Mouse (Mus musculus) hindbrain, embryonic 13.5 days (tissue): ENCODE data around the gene Trim67. TPM values are rescaled to one million over a fixed set of nuclear protein-coding genes. Genes with fewer than 3 reads are reported as not detected.
A peak's percentile ranks its signal among the peaks of the same experiment; 100 is the strongest.

Experiments used
- ATAC-seq: fragments of 200-750 bp; cut with Nextera tagmentation; 2 replicates; pipeline ENCODE4 v1.8.0; 2017; ENCODE audit warnings: moderate TSS enrichment; ENCODE audit not compliant: low FRiP score
- H3K27ac ChIP-seq: fragments of 300-500 bp; sonication (generic); 2 replicates; pipeline ENCODE4 v1.5.1; 2015; ENCODE audit warnings: inconsistent platforms, mild to moderate bottlenecking, moderate library complexity
- H3K27me3 ChIP-seq: fragments of 300-500 bp; sonication (generic); 2 replicates; pipeline ENCODE4 v1.6.1; 2015; ENCODE audit warnings: mild to moderate bottlenecking, inconsistent platforms
- H3K36me3 ChIP-seq: fragments of 300-500 bp; sonication (generic); 2 replicates; pipeline ENCODE4 v1.6.1; 2015; ENCODE audit warnings: mild to moderate bottlenecking, inconsistent platforms
- H3K4me1 ChIP-seq: fragments of 300-500 bp; sonication (generic); replicated peaks from 2 replicates; pipeline ENCODE4 v1.6.1; 2015; ENCODE audit warnings: inconsistent platforms
- H3K4me2 ChIP-seq: fragments of 300-500 bp; sonication (generic); 2 replicates; pipeline ENCODE4 v1.6.1; 2015; ENCODE audit warnings: inconsistent platforms, mild to moderate bottlenecking, moderate library complexity
- H3K4me3 ChIP-seq: fragments of 300-500 bp; sonication (generic); 2 replicates; pipeline ENCODE4 v1.5.1; 2015; ENCODE audit warnings: mild to moderate bottlenecking, inconsistent platforms
- H3K9ac ChIP-seq: fragments of 300-500 bp; sonication (generic); 2 replicates; pipeline ENCODE4 v1.6.1; 2015; ENCODE audit warnings: mild to moderate bottlenecking, inconsistent platforms
- H3K9me3 ChIP-seq: fragments of 300-500 bp; sonication (generic); 2 replicates; pipeline ENCODE4 v1.6.1; 2016; ENCODE audit warnings: inconsistent platforms
- WGBS: fragments of 180-500 bp; shearing (Covaris S2); methylation state at CpG from one replicate; pipeline ENCODE4 v1.1.7; 2015; 5-methylcytosine and 5-hydroxymethylcytosine counted together
- polyA plus RNA-seq: library from polyadenylated mRNA; unstranded; fragments of >200 nt; fragmentation: Nextera tagmentation; extraction: Ambion mirVana; gene quantifications from 2 replicates; pipeline ENCODE4 v1.2.1, GENCODE M21; 2015

The Trim67 gene
- polyA plus RNA-seq, 1 experiment from 2014 or later = 20.5 TPM

DNA sequence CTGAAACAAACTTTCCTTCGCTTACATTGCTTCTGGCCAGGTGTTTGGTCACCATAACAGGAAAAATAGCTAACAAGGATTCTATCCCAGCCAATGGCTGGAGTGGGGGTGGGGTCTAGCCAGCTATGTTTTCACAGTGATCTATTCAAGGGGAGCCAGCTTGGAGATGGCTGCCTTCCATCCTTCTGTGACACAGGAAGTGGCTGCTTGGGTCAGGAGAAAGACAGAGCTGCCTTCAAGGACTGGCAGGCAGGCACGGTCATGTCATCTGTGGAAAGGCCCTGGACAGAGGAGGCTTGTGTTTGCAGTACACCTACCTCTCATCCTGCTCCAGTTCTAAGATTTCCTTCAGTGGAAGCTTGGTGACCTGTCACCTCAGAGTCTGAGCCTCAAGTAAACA, 20.5 kb upstream of the Trim67 start:
- ATAC-seq = no peak
- Histone ChIP-seq H3K4me1 (0 out of 2 replicates have a peak, but pooled peaks cover 3% of the 10 kb centered on the region), H3K9ac (no peak overlapping the region), H3K9me3 (no peaks in the 10 kb centered on the region), H3K27ac (no peak overlapping the region), H3K36me3 (no peaks in the 10 kb centered on the region), H3K27me3 (peaks cover 10% of the 10 kb centered on the region; the same call in 1 of the 2 replicates), H3K4me3 (no peak overlapping the region), H3K4me2 (no peak overlapping the region)
- 78% methylated on average over 2 of the region's 2 CpGs for WGBS

DNA sequence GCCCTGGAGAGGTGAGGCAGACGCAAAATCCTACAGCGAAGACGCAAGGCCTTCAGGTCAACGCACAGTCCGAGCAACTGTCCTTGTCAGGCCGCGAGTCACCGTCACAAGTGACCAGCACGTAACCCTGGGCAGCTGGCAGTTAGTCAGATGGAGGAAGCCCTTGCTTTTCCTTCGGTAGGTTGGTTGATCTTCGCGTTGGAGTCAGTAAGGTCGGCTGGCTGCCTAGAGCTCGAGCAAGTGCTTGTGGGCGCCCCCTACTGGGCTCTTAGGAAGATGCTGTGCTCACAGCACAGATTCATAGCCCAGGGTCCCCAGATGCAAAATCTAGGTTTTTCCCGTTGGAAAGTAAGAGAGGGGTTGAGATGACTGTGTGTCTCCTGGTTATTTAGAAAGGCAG, 17.2 kb upstream of the Trim67 start:
- Histone ChIP-seq H3K9ac (no peak overlapping the region), H3K4me1 (peaks cover 9% of the 10 kb centered on the region), H3K9me3 (no peaks in the 10 kb centered on the region), H3K36me3 (no peaks in the 10 kb centered on the region), H3K4me2 (peak overlapping the region; percentile 38), H3K27ac (no peak overlapping the region), H3K27me3 (peaks cover 12% of the 10 kb centered on the region; the same call in 1 of the 2 replicates), H3K4me3 (no peak overlapping the region)
- ATAC-seq = no peak
- WGBS = 12% methylated on average over 16 of the region's 16 CpGs

DNA sequence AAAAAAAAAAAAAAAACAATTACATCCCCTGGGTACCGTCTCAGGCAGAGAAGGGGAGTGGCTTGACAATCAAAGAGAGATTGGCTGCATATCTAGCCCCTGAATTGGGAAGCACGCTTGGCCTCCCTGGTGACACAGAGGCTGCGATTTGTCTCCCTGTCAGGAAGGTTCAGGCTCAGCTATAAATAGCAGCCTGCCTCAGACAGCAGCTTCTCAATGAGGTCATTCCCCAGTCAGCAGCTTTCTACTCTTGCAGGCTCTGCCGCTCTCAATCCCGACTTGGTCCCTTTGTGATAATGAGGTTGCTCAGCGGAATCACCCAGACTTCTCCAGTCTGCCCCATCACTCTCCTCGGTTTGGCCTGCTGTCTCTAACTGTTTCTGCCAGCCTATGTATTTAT, 12.7 kb upstream of the Trim67 start:
- no peaks in the 10 kb centered on the region for H3K36me3 ChIP-seq
- H3K4me2 ChIP-seq = 0 out of 2 replicates have a peak overlapping the region, but pooled peaks have one; percentile 23
- H3K4me1 ChIP-seq = peaks cover 22% of the 10 kb centered on the region
- WGBS = 7% methylated on average over 7 of the region's 7 CpGs
- H3K27ac ChIP-seq = peak overlapping the region; percentile 80
- H3K4me3 ChIP-seq = no peak overlapping the region
- no peaks in the 10 kb centered on the region for H3K9me3 ChIP-seq
- H3K27me3 ChIP-seq = 0 out of 2 replicates have a peak, but pooled peaks cover 6% of the 10 kb centered on the region
- peak overlapping the region; percentile 49; the same call in 1 of the 2 replicates for H3K9ac ChIP-seq
- peak; percentile 72 for ATAC-seq

DNA sequence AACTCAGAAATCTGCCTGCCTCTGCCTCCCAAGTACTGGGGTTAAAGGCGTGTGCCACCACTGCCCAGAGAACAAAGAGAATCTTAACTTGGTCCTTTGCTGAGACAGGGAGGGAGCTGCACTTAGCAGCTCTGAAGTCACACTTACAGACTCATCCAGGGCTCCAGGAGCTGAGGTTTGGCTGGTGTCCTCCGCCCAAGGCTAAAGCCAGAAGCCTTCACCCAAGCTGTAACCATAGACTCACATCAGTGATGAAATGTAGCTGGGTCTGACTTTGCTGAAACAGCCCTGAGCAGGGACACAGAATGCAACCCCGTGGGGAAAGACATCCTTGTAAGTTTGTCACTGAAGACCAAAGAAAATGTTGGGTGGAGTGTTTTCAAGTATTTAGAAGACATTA, 10.5 kb upstream of the Trim67 start:
- Histone ChIP-seq H3K27me3 (peaks cover 20% of the 10 kb centered on the region; the same call in 1 of the 2 replicates), H3K36me3 (no peaks in the 10 kb centered on the region), H3K9ac (no peak overlapping the region), H3K9me3 (no peaks in the 10 kb centered on the region), H3K4me2 (no peak overlapping the region), H3K4me3 (no peak overlapping the region), H3K27ac (no peak overlapping the region), H3K4me1 (peaks cover 19% of the 10 kb centered on the region)
- no peak for ATAC-seq
- 84% methylated on average over 3 of the region's 3 CpGs for WGBS

DNA sequence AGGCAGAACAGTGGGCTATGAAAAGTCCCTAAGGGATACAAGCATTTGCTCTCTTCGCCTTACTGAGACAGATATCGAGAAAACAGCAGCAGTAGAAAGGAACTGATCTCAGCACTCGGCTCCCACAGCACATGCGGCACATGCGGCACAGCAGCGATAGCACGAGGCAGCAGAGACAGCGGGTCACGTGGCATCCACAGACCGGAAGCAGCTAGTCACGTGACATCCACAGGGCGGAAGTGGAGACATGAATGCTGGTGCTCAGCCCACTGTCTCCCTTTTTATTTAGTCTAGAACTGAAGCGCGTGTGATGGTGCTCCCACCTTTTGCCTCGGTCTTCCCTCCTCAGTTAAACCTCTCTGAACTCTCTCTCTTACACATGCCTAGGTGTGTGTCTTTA, 9.7 kb upstream of the Trim67 start:
- Histone ChIP-seq H3K4me2 (no peak overlapping the region), H3K4me1 (peaks cover 19% of the 10 kb centered on the region), H3K4me3 (no peak overlapping the region), H3K9ac (no peak overlapping the region), H3K27ac (no peak overlapping the region), H3K27me3 (peaks cover 19% of the 10 kb centered on the region; the same call in 1 of the 2 replicates), H3K9me3 (no peaks in the 10 kb centered on the region), H3K36me3 (no peaks in the 10 kb centered on the region)
- ATAC-seq = no peak
- 91% methylated on average over 15 of the region's 15 CpGs for WGBS

DNA sequence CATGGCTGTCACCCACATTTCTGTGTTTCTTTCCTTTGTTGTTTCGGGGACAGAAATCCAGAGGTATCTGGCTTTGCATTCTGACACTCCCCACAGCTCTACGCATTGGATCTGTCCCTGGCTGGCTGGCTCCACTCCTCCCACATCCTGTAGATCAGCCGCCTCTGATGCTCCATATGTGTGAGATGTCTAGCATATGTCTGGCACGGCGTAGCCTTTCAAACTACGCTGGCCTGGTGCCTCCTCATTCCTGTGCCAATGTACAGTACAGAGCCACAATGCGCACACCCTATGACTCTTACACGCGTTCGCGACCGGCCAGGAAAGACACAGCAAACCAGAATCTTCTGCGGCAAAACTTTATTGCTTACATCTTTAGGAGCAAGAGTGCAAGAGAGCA, 8.3 kb upstream of the Trim67 start:
- ATAC-seq = no peak

DNA sequence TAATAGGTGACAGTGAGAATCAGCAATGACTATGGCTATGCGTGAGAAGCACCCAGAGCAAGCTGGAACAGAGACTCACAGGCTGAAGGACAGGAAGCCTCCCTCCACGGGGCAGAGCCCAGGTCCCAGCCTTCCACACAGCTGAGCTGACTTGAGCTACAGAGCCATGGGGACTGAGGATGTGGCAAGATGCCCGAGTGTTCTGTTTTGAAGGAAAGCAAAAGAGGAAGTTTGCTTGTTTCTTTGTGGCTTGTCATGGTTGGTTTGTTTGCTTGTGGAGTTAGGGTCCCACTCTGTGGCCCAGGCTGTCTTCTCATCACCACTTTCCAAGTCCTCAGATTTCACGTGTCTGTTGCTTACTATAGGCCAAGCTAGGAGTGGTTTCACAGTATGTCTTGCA, 2.2 kb upstream of the Trim67 start:
- 78% methylated on average over 4 of the region's 4 CpGs for WGBS
- Histone ChIP-seq H3K9me3 (no peaks in the 10 kb centered on the region), H3K4me3 (no peak overlapping the region), H3K27me3 (peaks cover 42% of the 10 kb centered on the region), H3K27ac (peak overlapping the region; percentile 98; the same call in 1 of the 2 replicates), H3K9ac (0 out of 2 replicates have a peak overlapping the region, but pooled peaks have one; percentile 4), H3K36me3 (no peaks in the 10 kb centered on the region), H3K4me1 (peaks cover 38% of the 10 kb centered on the region), H3K4me2 (no peak overlapping the region)
- ATAC-seq = no peak

More for the DNA sequence above, 8.3 kb upstream of the Trim67 start:
- 92% methylated on average over 13 of the region's 13 CpGs for WGBS
- no peak overlapping the region for H3K4me2 ChIP-seq
- H3K9ac ChIP-seq = no peak overlapping the region
- peaks cover 19% of the 10 kb centered on the region for H3K4me1 ChIP-seq
- H3K27ac ChIP-seq = no peak overlapping the region
- no peak overlapping the region for H3K4me3 ChIP-seq
- no peaks in the 10 kb centered on the region for H3K9me3 ChIP-seq
- H3K36me3 ChIP-seq = no peaks in the 10 kb centered on the region
- peaks cover 22% of the 10 kb centered on the region; the same call in 1 of the 2 replicates for H3K27me3 ChIP-seq

DNA sequence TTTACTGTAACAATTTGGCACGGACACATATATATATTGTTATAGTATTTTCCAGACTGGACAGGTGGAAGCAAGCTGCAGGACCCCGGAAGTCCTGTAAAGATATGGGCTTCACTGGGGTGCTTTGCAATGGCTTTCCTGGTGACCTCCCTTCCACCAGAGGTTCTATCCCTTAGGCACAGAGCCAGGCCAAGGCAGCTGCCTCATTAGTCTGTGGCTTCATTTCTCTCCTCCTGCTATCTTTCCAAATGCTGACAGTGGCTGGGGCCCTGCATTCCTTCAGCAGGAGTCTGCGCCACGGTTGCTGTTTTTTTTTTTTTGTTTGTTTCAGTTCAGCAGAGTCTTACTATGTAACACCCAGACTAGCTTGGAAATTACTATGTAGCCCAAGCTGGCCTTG, 1.1 kb upstream of the Trim67 start:
- H3K27me3 ChIP-seq = peaks cover 46% of the 10 kb centered on the region
- H3K4me1 ChIP-seq = peaks cover 49% of the 10 kb centered on the region
- no peaks in the 10 kb centered on the region for H3K9me3 ChIP-seq
- WGBS = 47% methylated on average over 4 of the region's 4 CpGs
- peak overlapping the region; percentile 95 for H3K9ac ChIP-seq
- H3K4me2 ChIP-seq = peak overlapping the region; percentile 87
- peak overlapping the region; percentile 98 for H3K27ac ChIP-seq
- no peaks in the 10 kb centered on the region for H3K36me3 ChIP-seq
- peak overlapping the region; percentile 83 for H3K4me3 ChIP-seq
- ATAC-seq = no peak

DNA sequence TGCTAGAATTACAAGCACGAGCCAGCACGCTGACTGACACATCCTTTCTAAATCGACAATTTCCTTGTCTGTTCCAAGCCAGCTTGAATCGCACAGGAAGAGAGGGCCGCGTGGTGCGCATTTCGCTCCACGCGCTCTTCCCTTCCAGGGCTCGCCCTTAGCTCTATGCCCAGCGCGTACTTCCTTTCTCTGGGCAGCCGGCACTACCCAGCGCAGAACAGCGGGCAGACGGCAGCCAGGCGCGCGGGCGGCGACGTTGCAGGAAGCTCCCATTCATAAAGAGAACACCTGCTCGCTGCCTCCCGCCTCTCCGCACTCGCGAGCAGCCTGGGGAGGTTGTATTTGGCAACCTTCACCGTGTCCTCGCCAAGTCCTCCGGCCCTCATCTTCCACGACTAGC, 706 bp upstream of the Trim67 start:
- under 1% methylated on average over 32 of the region's 32 CpGs for WGBS
- H3K4me1 ChIP-seq = peaks cover 53% of the 10 kb centered on the region
- H3K27ac ChIP-seq = peak overlapping the region; percentile 98

DNA sequence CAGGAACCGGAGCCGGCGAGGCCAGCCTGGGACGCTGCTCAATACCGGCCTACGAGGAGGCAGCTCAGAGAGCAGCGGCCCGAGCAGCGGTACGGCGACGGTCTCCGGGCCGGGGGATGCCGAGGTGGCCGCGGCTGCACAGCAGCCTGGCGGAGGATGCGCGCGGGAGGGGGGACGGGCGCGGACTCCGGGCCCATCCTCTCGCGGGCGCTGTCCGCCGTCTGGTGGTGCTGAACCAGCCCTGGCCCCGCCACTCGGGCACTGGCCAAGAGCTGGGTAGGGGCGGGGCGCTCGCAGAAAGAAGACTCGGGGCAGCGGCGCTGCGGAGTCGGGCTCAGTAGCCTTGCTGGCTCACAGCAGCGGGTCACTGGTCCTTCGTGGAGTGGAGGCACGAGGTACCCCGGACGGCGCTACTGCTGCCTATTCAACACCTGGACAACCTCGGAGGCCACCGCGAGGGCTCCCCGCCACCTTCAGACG, 320 bp downstream of the Trim67 start:
- no peaks in the 10 kb centered on the region for H3K9me3 ChIP-seq
- no peaks in the 10 kb centered on the region for H3K36me3 ChIP-seq
- H3K9ac ChIP-seq = peak overlapping the region; percentile 95
- WGBS = under 1% methylated on average over 51 of the region's 51 CpGs
- peak overlapping the region; percentile 98 for H3K27ac ChIP-seq
- peak; percentile 77 for ATAC-seq
- H3K4me2 ChIP-seq = peak overlapping the region; percentile 87
- H3K4me3 ChIP-seq = peak overlapping the region; percentile 83
- peaks cover 39% of the 10 kb centered on the region for H3K27me3 ChIP-seq
- peaks cover 61% of the 10 kb centered on the region for H3K4me1 ChIP-seq

More for the DNA sequence above, 706 bp upstream of the Trim67 start:
- no peaks in the 10 kb centered on the region for H3K9me3 ChIP-seq
- peaks cover 41% of the 10 kb centered on the region for H3K27me3 ChIP-seq
- peak overlapping the region; percentile 83 for H3K4me3 ChIP-seq
- H3K36me3 ChIP-seq = no peaks in the 10 kb centered on the region
- ATAC-seq = peak; percentile 32
- peak overlapping the region; percentile 87 for H3K4me2 ChIP-seq
- H3K9ac ChIP-seq = peak overlapping the region; percentile 95

DNA sequence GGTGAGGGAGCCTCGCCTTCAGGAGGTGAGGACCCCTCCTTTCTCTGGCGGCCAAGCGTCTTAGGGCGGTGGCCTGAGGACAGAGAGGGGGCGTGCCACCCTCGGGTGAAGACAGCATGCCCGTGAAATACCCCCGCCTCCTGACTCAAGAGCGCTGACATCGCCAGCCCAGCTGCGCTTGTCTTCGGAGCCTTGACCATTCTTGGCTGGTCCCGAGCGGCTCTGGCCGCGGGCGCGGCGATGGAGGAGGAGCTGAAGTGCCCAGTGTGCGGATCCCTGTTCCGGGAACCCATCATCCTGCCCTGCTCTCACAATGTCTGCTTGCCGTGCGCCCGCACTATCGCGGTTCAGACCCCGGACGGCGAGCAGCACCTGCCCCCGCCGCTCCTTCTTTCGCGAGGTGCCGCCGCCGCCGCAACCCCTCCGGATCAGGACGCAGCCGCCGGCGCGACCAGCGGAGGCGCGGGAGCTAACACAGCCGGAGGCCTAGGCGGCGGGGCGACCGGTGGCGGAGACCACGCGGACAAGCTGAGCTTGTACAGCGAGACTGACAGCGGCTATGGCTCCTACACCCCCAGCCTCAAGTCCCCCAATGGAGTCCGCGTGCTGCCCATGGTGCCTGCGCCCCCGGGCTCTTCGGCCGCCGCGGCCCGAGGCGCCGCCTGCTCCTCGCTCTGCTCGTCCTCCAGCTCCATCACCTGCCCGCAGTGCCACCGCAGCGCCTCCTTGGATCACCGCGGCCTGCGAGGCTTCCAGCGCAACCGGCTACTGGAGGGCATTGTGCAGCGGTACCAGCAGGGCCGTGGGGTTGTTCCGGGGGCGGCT, 981 bp downstream of the Trim67 start:
- H3K36me3 ChIP-seq = 0 out of 2 replicates have a peak, but pooled peaks cover 6% of the 10 kb centered on the region
- ATAC-seq = peak; percentile 14
- WGBS = under 1% methylated on average over 81 of the region's 81 CpGs
- H3K9me3 ChIP-seq = no peaks in the 10 kb centered on the region
- H3K27me3 ChIP-seq = peaks cover 41% of the 10 kb centered on the region
- peaks cover 67% of the 10 kb centered on the region for H3K4me1 ChIP-seq
- H3K4me2 ChIP-seq = peak overlapping the region; percentile 87
- peak overlapping the region; percentile 83 for H3K4me3 ChIP-seq
- peak overlapping the region; percentile 98 for H3K27ac ChIP-seq
- peak overlapping the region; percentile 95 for H3K9ac ChIP-seq

DNA sequence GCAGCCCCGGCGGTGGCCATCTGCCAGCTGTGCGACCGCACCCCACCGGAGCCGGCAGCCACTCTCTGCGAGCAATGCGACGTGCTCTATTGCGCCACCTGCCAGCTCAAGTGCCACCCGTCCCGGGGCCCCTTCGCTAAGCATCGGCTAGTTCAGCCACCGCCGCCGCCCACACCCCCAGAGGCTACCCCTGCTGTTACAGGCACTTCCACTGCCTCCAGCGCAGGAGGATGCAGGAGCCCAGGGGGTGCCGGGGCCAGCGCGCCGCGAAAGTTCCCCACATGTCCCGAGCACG, 1.5 kb downstream of the Trim67 start:
- H3K4me1 ChIP-seq = peaks cover 73% of the 10 kb centered on the region
- under 1% methylated on average over 25 of the region's 25 CpGs for WGBS
- H3K36me3 ChIP-seq = 0 out of 2 replicates have a peak, but pooled peaks cover 7% of the 10 kb centered on the region
- H3K27me3 ChIP-seq = peaks cover 41% of the 10 kb centered on the region
- peak overlapping the region; percentile 98 for H3K27ac ChIP-seq
- no peaks in the 10 kb centered on the region for H3K9me3 ChIP-seq
- H3K4me2 ChIP-seq = peak overlapping the region; percentile 87
- peak overlapping the region; percentile 83 for H3K4me3 ChIP-seq
- peak; percentile 25 for ATAC-seq
- H3K9ac ChIP-seq = peak overlapping the region; percentile 95
